Mouse (Mus musculus) lung, embryonic 15.5 days (tissue): ENCODE data around the gene Mfsd11. TPM values are rescaled to one million over a fixed set of nuclear protein-coding genes. Genes with fewer than 3 reads are reported as not detected.
"Not testable (repeated sequence)": the region's sequence is repeated elsewhere in the genome, so short reads cannot be mapped to it uniquely, and the experiment has no call there.

ENCODE experiments used
- ATAC-seq: fragments of 200-750 bp; cut with Nextera tagmentation; 2 replicates; pipeline ENCODE4 v1.8.0; 2017; ENCODE audit warnings: moderate number of reproducible peaks, borderline replicate concordance; ENCODE audit not compliant: low FRiP score, low TSS enrichment; ENCODE audit errors: extremely low read depth
- H3K27ac ChIP-seq: fragments of 300-500 bp; sonication (generic); 2 replicates; pipeline ENCODE4 v1.5.1; 2015; ENCODE audit warnings: moderate library complexity, mild to moderate bottlenecking, inconsistent platforms
- H3K27me3 ChIP-seq: fragments of 300-500 bp; sonication (generic); 2 replicates; pipeline ENCODE4 v1.6.1; 2015; ENCODE audit warnings: inconsistent platforms
- H3K36me3 ChIP-seq: fragments of 300-500 bp; sonication (generic); 2 replicates; pipeline ENCODE4 v1.6.1; 2015; ENCODE audit warnings: inconsistent platforms
- H3K4me1 ChIP-seq: fragments of 300-500 bp; sonication (generic); 2 replicates; pipeline ENCODE4 v1.6.1; 2015; ENCODE audit warnings: inconsistent platforms
- H3K4me2 ChIP-seq: fragments of 300-500 bp; sonication (generic); 2 replicates; pipeline ENCODE4 v1.6.1; 2015; ENCODE audit warnings: inconsistent platforms, mild to moderate bottlenecking, moderate library complexity
- H3K4me3 ChIP-seq: fragments of 300-500 bp; sonication (generic); 2 replicates; pipeline ENCODE4 v1.5.1; 2015; ENCODE audit warnings: mild to moderate bottlenecking, inconsistent platforms
- H3K9ac ChIP-seq: fragments of 300-500 bp; sonication (generic); 2 replicates; pipeline ENCODE4 v1.6.1; 2015; ENCODE audit warnings: inconsistent platforms
- H3K9me3 ChIP-seq: fragments of 300-500 bp; sonication (generic); 2 replicates; pipeline ENCODE4 v1.6.1; 2016; ENCODE audit warnings: inconsistent platforms
- WGBS: fragments of 180-500 bp; shearing (Covaris S2); methylation state at CpG from one replicate; pipeline ENCODE4 v1.1.7; 2015; 5-methylcytosine and 5-hydroxymethylcytosine counted together
- polyA plus RNA-seq: library from polyadenylated mRNA; unstranded; fragments of >200 nt; fragmentation: Nextera tagmentation; extraction: Ambion mirVana; gene quantifications from 2 replicates; pipeline ENCODE4 v1.2.1, GENCODE M21; 2015

The Mfsd11 gene
- polyA plus RNA-seq, 1 experiment from 2014 or later, result 30.5 TPM

GRCm38 (mm10) chr11:116823255-116823654 is 29.0 kb upstream of the Mfsd11 start:
- no peak overlapping the region for H3K4me2 ChIP-seq
- no peaks in the 10 kb centered on the region for H3K27me3 ChIP-seq
- no peak overlapping the region for H3K9ac ChIP-seq
- no peaks in the 10 kb centered on the region for H3K36me3 ChIP-seq
- WGBS, result 100% methylated on average over 2 of the region's 2 CpGs
- H3K4me1 ChIP-seq, result peaks cover 34% of the 10 kb centered on the region
- no peaks in the 10 kb centered on the region for H3K9me3 ChIP-seq
- H3K4me3 ChIP-seq, result no peak overlapping the region
- no peak overlapping the region for H3K27ac ChIP-seq
- ATAC-seq, result no peak

GRCm38 (mm10) chr11:116823885-116824284 is 28.4 kb upstream of the Mfsd11 start:
- H3K4me1 ChIP-seq, result peaks cover 38% of the 10 kb centered on the region
- not testable (repeated sequence) for H3K27me3 ChIP-seq, H3K27ac ChIP-seq, H3K4me3 ChIP-seq, H3K4me2 ChIP-seq, H3K9me3 ChIP-seq, H3K36me3 ChIP-seq, H3K9ac ChIP-seq, ATAC-seq
- 94% methylated on average over 10 of the region's 10 CpGs for WGBS

GRCm38 (mm10) chr11:116825230-116825629 is 27.0 kb upstream of the Mfsd11 start:
- H3K27me3 ChIP-seq, result no peaks in the 10 kb centered on the region
- no peak for ATAC-seq
- no peaks in the 10 kb centered on the region for H3K9me3 ChIP-seq
- H3K9ac ChIP-seq, result no peak overlapping the region
- H3K4me1 ChIP-seq, result peaks cover 42% of the 10 kb centered on the region
- 0 out of 2 replicates have a peak overlapping the region, but pooled peaks have one; percentile 8 for H3K27ac ChIP-seq
- 76% methylated on average over 5 of the region's 5 CpGs for WGBS
- no peak overlapping the region for H3K4me3 ChIP-seq
- no peaks in the 10 kb centered on the region for H3K36me3 ChIP-seq
- H3K4me2 ChIP-seq, result peak overlapping the region; percentile 9; the same call in 1 of the 2 replicates

- H3K4me2 ChIP-seq, result peak overlapping the region; percentile 90
- no peak for ATAC-seq
- peaks cover 32% of the 10 kb centered on the region for H3K4me1 ChIP-seq
- peak overlapping the region; percentile 75 for H3K4me3 ChIP-seq
- H3K27ac ChIP-seq, result peak overlapping the region; percentile 83
- H3K9ac ChIP-seq, result peak overlapping the region; percentile 82
- 35% methylated on average over 17 of the region's 17 CpGs for WGBS
- H3K36me3 ChIP-seq, result no peaks in the 10 kb centered on the region
- no peaks in the 10 kb centered on the region for H3K27me3 ChIP-seq
- H3K9me3 ChIP-seq, result no peaks in the 10 kb centered on the region
Observed at GRCm38 (mm10) chr11:116826550-116827504, 25.4 kb upstream of the Mfsd11 start.

- Histone ChIP-seq H3K36me3 (no peaks in the 10 kb centered on the region), H3K4me3 (peak within 1 kb of the TSS; percentile 75), H3K27ac (peak within 1 kb of the TSS; percentile 83), H3K9me3 (no peaks in the 10 kb centered on the region), H3K4me1 (peaks cover 27% of the 10 kb centered on the region), H3K4me2 (peak within 1 kb of the TSS; percentile 90), H3K9ac (peak within 1 kb of the TSS; percentile 82), H3K27me3 (no peaks in the 10 kb centered on the region)
- peak; percentile 73; the same call in 1 of the 2 replicates for ATAC-seq
- under 1% methylated on average over 66 of the region's 71 CpGs for WGBS
Observed at GRCm38 (mm10) chr11:116827534-116828165, 24.6 kb upstream of the Mfsd11 start, which contains the start of gene Mxra7. Mxra7 (minus strand) TSS chr11:116828046.

GRCm38 (mm10) chr11:116832172-116832685 is 20.0 kb upstream of the Mfsd11 start:
- 30% methylated on average over 4 of the region's 4 CpGs for WGBS
- no peak overlapping the region for H3K9ac ChIP-seq
- H3K36me3 ChIP-seq, result peaks cover 42% of the 10 kb centered on the region
- H3K4me3 ChIP-seq, result no peak overlapping the region
- peaks cover 19% of the 10 kb centered on the region; the same call in 1 of the 2 replicates for H3K4me1 ChIP-seq
- no peaks in the 10 kb centered on the region for H3K27me3 ChIP-seq
- H3K4me2 ChIP-seq, result no peak overlapping the region
- no peak overlapping the region for H3K27ac ChIP-seq
- H3K9me3 ChIP-seq, result no peaks in the 10 kb centered on the region
- no peak for ATAC-seq

- H3K9me3 ChIP-seq, result no peaks in the 10 kb centered on the region
- H3K4me1 ChIP-seq, result 0 out of 2 replicates have a peak, but pooled peaks cover 2% of the 10 kb centered on the region
- ATAC-seq, result no peak
- H3K36me3 ChIP-seq, result peaks cover 70% of the 10 kb centered on the region
- 88% methylated on average over 1 of the region's 1 CpGs for WGBS
- H3K27ac ChIP-seq, result no peak overlapping the region
- no peak overlapping the region for H3K9ac ChIP-seq
- no peak overlapping the region for H3K4me3 ChIP-seq
- no peak overlapping the region for H3K4me2 ChIP-seq
- H3K27me3 ChIP-seq, result no peaks in the 10 kb centered on the region
Observed at GRCm38 (mm10) chr11:116834954-116835353, 17.3 kb upstream of the Mfsd11 start.

GRCm38 (mm10) chr11:116836283-116836682 is 16.0 kb upstream of the Mfsd11 start:
- no peak for ATAC-seq
- no peak overlapping the region for H3K4me3 ChIP-seq
- peaks cover 82% of the 10 kb centered on the region for H3K36me3 ChIP-seq
- no peaks in the 10 kb centered on the region for H3K27me3 ChIP-seq
- H3K27ac ChIP-seq, result no peak overlapping the region
- 88% methylated on average over 4 of the region's 4 CpGs for WGBS
- no peak overlapping the region for H3K9ac ChIP-seq
- no peaks in the 10 kb centered on the region for H3K9me3 ChIP-seq
- peaks cover 13% of the 10 kb centered on the region for H3K4me1 ChIP-seq
- no peak overlapping the region for H3K4me2 ChIP-seq

GRCm38 (mm10) chr11:116837441-116837840 is 14.8 kb upstream of the Mfsd11 start:
- ATAC-seq, result no peak
- 90% methylated on average over 10 of the region's 10 CpGs for WGBS
- Histone ChIP-seq H3K4me3 (no peak overlapping the region), H3K27me3 (no peaks in the 10 kb centered on the region), H3K4me1 (peaks cover 22% of the 10 kb centered on the region), H3K27ac (no peak overlapping the region), H3K36me3 (peaks cover 82% of the 10 kb centered on the region), H3K4me2 (no peak overlapping the region), H3K9me3 (no peaks in the 10 kb centered on the region), H3K9ac (no peak overlapping the region)

GRCm38 (mm10) chr11:116838936-116839335 is 13.3 kb upstream of the Mfsd11 start:
- H3K27ac ChIP-seq, result no peak overlapping the region

GRCm38 (mm10) chr11:116839601-116840000 is 12.6 kb upstream of the Mfsd11 start:
- no peak overlapping the region for H3K9ac ChIP-seq
- H3K4me2 ChIP-seq, result no peak overlapping the region
- H3K27ac ChIP-seq, result no peak overlapping the region
- 73% methylated on average over 7 of the region's 7 CpGs for WGBS
- ATAC-seq, result no peak
- H3K36me3 ChIP-seq, result peaks cover 66% of the 10 kb centered on the region
- H3K9me3 ChIP-seq, result no peaks in the 10 kb centered on the region
- peaks cover 28% of the 10 kb centered on the region for H3K4me1 ChIP-seq
- no peak overlapping the region for H3K4me3 ChIP-seq
- no peaks in the 10 kb centered on the region for H3K27me3 ChIP-seq

More at GRCm38 (mm10) chr11:116838936-116839335, 13.3 kb upstream of the Mfsd11 start:
- peaks cover 22% of the 10 kb centered on the region for H3K4me1 ChIP-seq
- no peak overlapping the region for H3K4me2 ChIP-seq
- no peak for ATAC-seq
- H3K9me3 ChIP-seq, result no peaks in the 10 kb centered on the region
- no peak overlapping the region for H3K4me3 ChIP-seq
- whole genome bisulfite sequencing, result 82% methylated on average over 14 of the region's 14 CpGs
- no peak overlapping the region for H3K9ac ChIP-seq
- H3K27me3 ChIP-seq, result no peaks in the 10 kb centered on the region
- H3K36me3 ChIP-seq, result peaks cover 72% of the 10 kb centered on the region
